Mouse (Mus musculus) NIH3T3 (cell line): ENCODE measurements around the gene Ppp1r1c.

Experiments
- DNase-seq: peaks from one replicate; pipeline ENCODE4 v3.0.0-alpha.2; 2012; ENCODE audit warnings: low read depth

The Ppp1r1c gene

DNA sequence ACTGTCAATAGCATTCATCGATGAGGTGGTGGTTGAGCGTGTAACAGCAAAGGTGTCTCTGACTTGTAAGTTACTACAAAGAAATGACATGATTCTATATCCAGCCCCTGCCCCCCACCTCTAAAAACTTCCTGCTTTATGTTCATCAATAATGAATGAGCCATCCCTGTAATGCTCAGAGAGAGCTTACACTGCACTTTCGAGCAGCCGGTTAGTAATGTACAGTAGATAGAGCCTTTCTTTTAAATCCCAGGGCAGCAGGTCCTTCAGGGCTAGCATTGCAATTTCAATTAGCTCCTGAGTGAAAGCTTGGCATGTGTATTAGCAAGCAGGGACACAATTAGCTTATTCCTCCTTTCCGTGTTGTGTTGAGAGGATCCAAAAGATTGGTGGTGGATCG is at the start of gene Ppp1r1c:
Gene Ppp1r1c, plus strand, starts transcription at position 206 of the 400 bp plus-strand sequence.
- no peak for DNase-seq

DNA sequence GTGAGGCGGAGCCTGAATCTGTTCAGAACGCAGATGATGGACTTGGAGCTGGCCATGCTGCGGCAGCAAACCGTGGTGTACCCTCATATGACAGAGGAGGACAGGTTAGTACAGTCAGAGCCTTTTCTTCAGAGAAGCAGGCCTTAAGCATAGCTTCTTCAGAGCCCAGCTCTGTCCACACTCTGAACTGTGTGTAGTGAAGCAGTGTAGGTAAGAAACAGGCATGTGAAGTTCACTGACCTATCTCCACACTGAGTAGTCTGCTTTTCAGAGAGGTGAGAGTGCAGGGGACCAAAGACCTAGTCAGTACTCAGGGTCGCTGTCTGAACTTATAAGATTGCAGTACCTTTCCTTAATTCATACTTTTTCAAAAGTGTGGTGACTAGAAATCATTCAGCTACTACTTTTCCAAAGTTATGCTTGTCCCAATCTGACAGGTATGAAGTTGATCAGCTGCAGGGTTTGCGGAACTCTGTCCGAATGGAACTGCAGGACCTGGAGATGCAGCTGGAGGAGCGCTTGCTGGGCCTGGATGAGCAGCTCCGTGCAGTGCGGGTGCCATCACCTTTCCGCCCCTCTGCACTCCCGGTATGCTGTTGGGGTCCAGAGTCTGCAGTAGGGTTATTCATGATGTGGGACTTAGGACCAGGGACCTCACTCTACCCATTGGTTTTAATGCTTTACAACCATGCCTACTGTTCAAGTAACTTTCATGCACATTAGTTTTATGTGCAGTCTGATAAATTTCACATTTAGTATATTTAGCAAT is 47.0 kb upstream of the Ppp1r1c start:
- DNase-seq, result no peak

DNA sequence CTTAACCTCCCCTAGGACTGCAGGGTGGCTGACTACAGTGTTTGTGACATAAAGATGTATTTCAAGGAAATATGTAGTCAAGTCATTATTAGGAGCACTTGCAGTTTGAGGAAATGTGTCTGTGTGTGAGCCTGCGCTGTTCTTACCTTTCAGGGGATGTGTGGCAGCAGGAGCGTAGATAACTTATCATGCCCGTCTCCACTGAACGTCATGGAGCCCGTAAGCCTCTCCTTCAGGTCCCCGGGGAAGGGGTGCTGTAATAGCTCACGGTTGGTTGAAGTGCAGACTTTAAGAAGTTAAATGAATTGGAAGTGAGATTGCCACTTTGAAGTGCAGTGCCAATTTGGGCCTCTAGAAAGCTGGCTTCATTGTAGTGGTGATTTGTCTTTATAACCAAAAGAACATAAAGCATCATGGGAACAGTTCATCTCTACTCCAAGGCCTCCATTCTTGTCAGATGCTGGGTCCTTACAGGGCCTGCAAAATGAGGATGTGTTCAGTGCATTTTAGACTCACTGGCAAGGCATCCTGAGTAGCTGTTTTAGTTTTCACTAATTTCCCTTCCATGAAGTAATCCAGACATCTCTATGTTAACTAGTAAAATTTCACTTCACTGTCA is 46.0 kb upstream of the Ppp1r1c start:
- no peak for DNase-seq

DNA sequence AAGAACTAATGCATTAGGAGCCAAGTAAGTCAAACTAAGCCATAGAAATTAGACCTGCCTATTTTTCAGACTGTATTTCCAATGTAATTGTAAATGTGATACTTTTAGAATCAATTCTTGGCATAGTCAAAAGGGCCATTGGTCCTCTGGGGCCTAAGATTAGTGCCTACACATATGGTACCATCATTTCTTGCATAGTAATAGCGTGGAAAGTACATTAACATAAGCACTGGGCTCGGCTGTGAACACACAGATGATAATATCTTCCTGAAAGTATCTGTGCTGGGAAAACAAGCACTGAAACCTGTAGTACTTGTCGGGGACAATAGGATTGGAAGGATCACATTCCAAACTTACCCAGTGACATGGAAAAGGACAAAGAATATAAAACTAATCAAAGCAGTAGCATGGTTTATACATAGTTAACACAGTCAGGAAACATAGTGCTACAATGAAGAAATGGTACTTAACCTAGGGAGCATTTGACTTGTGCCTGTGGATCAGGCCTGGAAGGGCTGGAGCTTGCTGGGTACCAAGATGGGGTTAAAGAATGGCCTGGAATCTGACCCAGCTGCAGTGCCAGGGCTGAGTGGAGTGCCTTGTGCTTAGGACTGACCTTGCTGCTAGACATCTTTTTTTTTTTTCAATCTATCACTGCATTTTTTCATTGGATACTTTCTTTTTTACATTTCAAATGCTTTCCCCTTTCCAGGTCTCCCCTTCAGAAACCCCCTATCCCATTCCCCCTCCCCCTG is 42.9 kb upstream of the Ppp1r1c start:
- DNase-seq, result no peak

DNA sequence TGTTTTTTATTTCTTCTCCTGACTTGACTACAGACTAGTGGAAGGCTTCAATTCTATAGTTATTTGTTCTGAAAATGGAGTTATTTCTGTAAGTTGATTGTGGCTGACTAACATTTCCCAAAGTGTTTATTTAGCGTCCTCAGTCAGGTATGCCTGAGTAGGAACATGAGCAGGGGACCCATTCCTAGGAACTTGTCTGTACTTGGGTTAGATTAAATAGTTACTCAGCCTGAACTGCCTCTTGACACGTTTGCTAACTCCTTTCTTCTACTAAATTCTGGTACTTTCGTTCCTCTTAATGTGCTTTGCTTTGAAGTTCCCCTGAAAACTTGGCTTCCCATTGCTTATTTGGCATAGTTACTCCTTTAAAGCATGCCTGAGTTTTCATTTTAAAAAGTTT is 42.1 kb upstream of the Ppp1r1c start:
- DNase-seq, result no peak

DNA sequence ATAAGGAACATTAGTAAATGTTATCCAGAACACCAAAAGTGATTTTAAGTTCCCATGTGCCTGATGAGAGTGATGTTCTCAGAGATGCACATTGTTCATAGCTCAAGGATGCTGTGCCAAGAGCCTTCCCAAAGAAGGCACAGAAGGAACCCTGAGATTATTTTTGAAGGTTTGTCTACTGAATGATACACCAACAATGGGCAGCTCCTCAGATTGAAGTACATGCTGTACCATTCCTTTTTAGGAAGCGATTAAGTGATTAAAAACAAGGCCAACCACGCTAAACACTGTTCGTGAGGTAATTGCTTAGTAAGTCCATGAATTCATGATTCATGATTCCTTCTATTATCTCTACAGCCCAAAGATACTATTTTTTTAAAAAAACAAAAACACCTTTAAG is 32.3 kb upstream of the Ppp1r1c start:
- DNase-seq, result no peak

DNA sequence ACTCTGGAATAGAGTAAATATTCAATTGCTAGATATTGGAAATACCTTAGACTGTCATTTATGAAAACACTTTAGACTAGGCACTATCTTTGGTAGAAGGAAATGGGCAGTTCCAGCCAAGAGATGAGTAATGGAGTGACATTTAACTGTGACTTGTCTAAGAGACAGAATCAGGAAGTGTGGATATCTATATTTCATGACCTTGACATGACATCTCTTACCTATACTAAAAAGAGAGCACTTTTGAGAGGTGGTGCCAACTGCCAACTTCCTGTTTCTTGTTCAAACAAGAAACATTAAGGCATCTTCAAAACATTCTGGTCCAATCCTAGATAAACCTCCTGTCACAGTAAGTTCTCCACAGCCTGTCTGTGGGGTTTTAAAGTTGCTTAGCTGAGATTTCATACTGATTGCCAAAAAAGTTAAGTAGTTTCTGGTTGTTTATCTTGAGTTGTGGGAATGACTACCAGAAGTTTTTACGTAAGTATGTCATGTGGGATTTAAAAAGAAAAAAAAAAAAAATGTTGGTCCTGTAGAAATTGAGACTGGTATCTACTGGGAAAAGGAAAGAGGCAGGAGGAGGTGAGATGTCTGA is 29.8 kb upstream of the Ppp1r1c start:
- peak; percentile 12 for DNase-seq

DNA sequence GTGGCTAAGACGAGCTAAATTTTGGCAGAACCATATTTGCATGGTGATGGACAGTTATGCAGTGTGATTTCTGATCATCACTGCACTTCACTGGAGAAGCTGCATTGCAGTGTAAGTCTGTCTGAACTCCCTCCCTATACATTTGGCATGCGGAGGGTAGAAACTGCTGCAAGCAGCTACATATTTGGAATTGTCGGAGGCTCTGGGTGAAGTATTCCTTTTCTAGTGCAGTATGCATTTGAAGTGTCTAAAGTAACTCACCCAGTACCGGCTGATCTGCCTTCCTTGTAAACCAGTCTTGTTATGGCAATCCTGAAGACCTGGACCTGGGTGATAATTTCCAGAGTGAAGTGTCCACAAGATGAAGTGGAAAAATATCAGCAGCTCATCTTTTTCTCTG is 25.9 kb upstream of the Ppp1r1c start:
- DNase-seq, result no peak

DNA sequence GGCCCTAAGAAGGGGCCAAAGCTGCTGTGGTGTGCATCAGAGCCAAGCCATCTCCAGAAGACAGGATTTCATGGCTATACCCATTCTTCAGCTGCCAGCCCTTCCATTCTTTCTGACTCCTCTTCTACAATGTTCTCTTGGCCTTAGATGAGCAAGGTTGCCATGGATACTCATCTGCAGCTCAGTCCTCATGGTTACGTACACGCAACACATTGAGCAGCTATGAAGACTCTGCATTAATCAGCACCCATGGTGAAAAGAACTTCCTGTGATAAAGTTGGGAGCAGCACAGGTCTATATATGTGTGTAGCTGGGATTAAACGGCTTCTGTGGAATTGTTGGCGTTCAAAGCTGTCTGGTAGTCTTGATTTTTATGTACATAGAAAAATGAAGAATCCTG is 24.3 kb upstream of the Ppp1r1c start:
- DNase-seq, result no peak

DNA sequence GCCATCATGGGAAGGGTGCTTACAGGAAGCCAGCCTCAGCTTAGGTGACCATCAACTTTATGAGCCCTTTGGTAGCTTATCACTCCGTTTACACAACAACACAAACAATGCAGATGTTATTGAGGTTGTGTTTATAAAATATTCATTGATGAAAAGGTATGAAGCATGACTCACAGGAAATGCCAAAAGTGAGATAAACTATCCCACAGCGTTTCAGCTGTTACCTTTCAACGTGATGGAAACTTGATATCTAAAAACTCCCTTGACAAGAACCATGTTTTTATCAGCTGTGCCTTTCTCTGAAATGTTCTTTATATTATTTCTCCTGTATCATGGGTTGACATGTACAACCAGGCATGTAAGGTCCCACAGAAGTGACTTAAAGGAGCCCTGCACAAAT is 16.7 kb upstream of the Ppp1r1c start:
- DNase-seq, result no peak

DNA sequence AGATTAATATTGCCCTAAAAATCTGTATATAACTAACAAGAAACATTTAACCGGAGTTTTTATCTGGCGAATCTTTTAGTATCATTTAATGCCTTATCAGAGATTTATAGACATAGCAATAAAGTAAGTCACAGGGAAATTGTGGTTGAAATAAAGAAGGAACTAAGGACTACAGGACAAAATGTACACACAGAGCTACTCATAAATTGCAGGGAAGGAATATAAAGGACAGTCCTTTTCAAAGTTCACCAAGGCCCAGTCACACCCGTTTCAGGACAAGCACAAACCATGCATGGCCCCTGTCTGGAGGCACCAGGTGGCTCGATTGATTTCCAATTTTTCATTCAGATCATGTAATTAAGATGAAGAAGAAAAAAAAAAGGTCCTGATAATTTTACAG is 12.4 kb upstream of the Ppp1r1c start:
- DNase-seq, result no peak

DNA sequence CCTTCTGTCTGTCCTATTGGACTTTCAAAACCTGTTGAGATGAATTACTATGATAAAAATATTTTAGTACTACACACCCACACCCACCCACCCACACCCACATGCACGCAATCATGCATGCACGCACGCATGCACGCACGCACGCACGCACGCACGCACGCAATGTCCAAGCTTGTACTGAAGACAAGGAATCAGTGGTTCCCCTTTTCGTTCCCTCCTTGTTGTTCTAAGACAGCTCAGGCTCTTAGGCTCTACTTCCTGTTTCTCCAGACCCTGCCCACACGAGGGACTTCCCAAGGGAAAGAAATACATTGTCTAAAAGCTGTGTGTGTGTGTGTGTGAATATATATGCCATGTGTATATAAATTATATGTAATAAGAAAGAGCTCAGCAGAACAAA is 11.6 kb upstream of the Ppp1r1c start:
- DNase-seq, result no peak

DNA sequence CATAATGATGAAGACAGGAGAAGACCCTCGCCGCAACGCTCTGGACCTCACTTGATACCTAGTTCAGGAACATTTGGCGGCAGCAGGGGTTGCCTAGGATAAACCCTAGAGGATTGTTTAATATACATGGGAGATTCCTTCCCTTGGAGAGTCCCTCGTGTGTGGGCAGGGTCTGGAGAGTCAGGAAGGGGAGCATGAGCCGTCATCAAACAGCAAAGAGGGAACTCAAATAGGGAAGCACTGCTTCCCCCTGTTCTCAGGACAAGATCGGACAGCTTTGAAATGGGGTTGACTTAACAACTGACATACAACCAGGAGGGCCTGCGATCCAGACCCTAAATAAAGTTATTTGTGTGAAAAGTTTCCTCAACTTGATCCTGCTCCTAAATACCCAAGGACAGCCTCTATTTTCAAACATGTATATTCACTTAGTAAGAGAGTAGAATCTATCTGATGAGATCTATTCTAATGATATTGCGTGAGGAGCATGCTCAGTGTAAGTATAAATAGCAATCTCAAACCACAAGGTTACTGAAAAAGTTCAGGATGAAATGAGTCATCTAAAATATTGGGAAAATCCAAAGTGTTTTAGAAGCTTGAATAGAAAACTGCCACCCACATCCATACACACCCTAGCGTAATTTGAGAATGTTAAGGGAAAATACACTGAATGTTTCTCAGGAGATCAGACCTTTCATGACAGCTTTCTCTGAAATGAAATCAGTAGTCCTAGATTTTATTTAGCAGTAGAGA is 10.9 kb upstream of the Ppp1r1c start:
- DNase-seq, result peak; percentile 57

DNA sequence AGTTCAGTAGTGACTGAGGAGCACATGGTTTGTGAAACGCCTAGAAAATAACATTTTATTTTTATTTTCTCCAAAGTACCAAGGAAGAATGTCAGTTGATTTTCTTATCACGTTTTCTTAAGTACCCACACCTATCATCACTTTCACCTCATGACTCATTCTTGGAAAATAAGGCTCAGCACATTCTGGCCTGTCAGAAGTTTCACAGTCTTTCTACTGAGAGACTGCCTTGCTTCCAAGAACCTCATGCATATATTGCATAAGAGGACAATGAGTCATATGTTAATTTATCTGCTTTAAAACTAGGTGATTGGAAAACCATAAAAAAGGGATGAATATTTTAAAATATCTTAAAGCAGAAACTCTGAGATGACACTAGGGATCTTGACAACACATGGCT is 9.4 kb upstream of the Ppp1r1c start:
- peak; percentile 77 for DNase-seq

DNA sequence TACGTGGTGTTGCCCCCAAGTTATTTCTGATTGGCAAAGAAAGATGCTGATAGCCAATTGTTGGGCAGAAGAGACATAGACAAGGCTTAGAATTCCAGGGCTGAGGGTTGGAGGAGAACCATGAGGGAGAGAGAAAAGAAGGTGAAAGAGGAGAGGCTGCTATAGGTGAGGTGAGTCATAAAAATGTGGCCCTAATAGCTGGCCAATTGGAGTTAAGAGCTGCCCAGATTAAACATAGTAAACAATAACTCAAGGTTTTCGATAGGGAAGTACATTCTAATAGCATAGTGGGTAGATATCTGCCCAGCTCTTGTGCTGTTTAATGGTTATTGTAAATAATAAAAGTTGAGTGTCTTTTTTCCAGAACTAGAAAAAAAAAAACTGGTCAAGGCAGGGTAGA is 2.8 kb upstream of the Ppp1r1c start:
- DNase-seq, result no peak

DNA sequence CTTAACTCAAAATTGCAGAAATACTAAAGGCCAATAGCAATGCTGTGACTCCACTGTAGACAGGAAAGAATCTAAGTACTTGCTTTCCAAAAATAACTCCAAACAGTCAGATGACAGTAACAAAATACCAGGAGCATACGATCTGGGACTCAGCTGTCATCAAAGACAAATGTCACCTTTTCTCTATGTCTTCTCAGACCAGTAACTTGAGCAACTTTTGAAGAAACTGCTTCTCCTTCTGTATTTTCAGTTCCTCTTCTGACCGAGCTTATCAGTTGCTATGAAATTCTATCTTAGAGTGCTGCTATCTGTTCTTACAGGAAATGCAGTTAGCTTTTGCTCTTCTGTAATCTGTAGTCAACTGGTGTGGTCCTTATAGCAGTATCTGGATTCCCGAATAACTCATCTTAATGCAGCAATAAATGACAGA is 6.1 kb downstream of the Ppp1r1c start:
- no peak for DNase-seq

DNA sequence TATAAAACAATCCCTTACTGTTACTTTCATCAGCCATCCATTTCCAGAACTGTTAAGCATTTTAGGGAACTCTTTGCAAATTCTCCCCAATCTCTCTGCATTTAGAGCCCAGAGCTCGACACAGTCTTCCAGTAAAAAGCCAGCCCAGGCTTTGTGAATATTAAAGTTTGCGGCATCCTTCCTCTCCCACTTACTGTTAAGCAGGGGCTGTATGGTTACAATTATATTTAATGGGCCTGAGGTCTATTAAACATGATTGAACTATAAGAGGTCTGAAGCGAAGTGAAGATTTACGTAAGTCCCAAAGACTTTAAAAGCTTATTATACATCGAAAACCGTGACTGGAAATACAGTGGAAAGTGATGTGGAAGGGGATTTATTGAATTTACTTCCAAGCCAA is 7.2 kb downstream of the Ppp1r1c start:
- no peak for DNase-seq

DNA sequence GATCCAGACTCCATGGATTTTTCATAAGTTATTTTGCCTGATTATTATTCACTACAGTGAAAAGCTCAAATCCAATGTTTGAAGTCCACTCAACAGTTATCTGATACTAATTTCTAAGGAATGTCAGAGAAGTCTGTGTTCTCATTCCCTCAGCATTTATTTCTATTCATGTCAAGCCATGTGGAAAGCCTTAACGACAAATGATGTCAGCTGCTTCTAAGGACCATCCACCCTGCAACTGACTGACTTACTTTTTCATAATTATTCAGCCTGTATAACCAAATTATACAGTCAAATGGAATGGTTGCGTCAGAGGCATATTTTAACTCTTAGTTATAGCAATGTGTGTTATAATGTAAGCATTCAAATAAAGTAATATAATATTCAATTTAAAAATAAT is 8.3 kb downstream of the Ppp1r1c start:
- no peak for DNase-seq

DNA sequence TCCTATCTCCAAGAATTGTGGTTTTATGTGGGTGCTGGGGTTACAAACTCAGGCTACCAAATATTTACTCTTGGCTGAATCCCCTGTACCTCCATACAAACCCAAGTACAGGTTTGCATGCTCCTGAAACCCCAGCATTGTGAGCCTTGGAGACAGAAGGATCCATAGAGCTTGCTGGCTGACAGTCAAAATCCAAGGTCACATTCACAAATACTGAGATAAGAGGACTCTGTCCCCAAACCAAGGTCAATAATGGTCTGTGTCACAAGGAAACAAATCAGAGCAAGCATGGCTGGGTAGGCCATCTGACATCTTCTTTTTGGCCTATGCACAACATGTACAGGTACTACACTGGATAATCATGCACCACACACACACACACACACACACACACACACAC is 10.3 kb downstream of the Ppp1r1c start:
- no peak for DNase-seq

DNA sequence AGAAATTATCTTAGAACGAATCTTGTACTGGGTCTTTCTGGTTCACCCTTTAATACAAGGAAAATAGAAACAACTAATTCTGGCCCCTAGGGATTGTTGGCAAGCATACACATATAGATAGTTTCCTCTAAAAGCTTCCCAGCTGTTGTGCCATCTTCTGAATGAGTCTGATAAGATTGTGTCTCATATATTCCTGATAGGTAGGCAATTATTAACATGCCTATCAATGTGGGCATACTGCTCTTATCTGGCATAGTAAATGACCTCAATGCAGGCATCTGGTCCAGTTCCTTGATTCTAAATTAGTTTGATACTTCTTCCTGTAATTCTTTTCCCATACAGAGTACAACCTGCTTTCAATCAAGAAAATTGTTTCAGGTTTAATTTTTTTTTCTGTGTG is 14.8 kb downstream of the Ppp1r1c start:
- no peak for DNase-seq

DNA sequence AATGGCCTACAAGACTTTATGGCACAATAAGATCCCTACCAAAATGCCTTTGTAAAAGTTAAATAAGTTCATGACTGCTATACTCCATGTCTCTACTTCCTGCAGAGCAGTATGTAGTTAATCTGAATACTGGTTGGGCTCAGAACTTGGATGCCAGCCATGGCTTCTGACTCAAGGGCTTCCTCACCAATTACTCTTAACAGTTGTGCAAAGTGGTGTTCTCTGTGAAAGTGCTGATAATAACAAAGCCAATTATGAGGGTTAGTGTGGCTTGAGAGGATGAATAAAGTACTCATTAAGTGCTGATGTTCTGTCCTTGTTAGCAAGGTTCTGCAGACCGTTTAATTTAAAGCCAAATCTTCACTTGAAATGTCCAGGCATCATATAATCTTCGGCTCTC is 31.4 kb downstream of the Ppp1r1c start:
- peak; percentile 86 for DNase-seq

DNA sequence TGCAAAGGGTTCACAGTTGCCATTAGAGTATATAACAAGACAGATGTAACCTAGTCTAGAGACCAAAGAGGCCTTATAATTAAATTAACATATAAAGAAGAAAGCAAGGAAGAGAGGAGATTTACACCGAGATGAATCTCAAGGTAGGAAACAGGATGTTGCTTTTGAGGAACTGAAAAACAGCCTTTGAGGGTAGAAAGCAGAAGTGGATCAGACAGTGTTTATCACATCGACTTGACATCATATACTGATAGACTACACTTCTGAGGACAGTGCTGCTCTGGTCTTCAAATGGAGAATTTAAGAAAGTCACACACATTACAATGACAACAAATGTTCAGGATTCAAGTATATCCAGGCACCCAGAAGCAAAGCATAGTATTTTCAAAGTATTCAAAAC is 34.4 kb downstream of the Ppp1r1c start:
- DNase-seq, result no peak
